In the genomic region with DNA sequence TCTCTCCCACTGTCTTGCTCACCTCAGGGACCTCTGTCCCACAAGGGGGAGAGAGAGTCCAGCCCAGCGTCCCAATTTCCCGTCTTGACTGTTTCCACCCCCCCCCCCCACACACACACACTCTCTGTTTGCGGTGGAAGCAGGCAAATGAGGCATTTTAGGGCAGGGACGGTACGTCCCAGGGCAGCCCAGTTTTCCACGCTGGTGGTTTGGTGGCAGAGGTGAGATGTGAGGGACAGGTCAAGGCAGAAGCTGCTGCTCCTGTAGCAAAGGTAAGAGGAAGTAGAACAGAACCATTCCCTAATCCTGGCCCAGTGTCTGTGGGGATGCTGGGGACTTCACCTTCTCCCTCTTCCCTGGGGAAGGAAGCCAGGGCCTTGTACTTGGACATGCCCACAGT, we compare ENCODE assay signal across 23 mouse cellular contexts. TPM values are rescaled to one million over a fixed set of nuclear protein-coding genes. Genes with fewer than 3 reads are reported as not detected.
DNase-seq lines count a peak whose midpoint lies in the region; ATAC-seq lines count a peak whose summit lies in the region.
"Had no signal": no experiment of that assay in that cellular context is flagged by ENCODE, and none has a peak within 500 bp of the region (broad histone marks: within the 10 kb centered on the region; RNA-seq: fewer than 3 reads in every experiment).

No protein-coding gene starts in this region.

- no peaks in the 10 kb centered on the region for H3K9me3 ChIP-seq in kidney, embryonic 16.5 days (ENCODE audit: low read length)
- H3K9me3 ChIP-seq: stomach, embryonic 15.5 days had no signal

- H3K36me3 ChIP-seq in kidney, embryonic 16.5 days (ENCODE audit: insufficient read depth, low read length): peaks cover 6% of the 10 kb centered on the region; the same call in 1 of the 2 replicates
- H3K36me3 ChIP-seq: forebrain, embryonic 10.5 days; stomach, embryonic 15.5 days had no signal

- no peaks in the 10 kb centered on the region for H3K27me3 ChIP-seq in kidney, embryonic 16.5 days (ENCODE audit: insufficient read depth, low read length)
- H3K27me3 ChIP-seq: stomach, embryonic 15.5 days had no signal

- H3K4me3 ChIP-seq in kidney, embryonic 16.5 days (ENCODE audit: low read length): peak overlapping the region; percentile 68
- H3K4me3 ChIP-seq: forebrain, embryonic 10.5 days; heart, adult 2 months; layer of hippocampus, adult 2 months; stomach, embryonic 15.5 days had no signal

- ATAC-seq in kidney, embryonic 16.5 days (ENCODE audit: low FRiP score, low TSS enrichment): no peak
- ATAC-seq: forebrain, embryonic 16.5 days; inflammation-experienced regulatory T-cells, adult 6 months had no signal

- peaks cover 37% of the 10 kb centered on the region for H3K4me1 ChIP-seq in kidney, embryonic 16.5 days (ENCODE audit: insufficient read depth, low read length)

- H3K4me2 ChIP-seq in kidney, embryonic 16.5 days (replicated peaks; ENCODE audit: low read depth, low read length): peak overlapping the region; percentile 98
- H3K4me2 ChIP-seq: hindbrain, embryonic 14.5 days; midbrain, embryonic 11.5 days; stomach, embryonic 15.5 days had no signal

- WGBS in kidney, embryonic 16.5 days: 55% methylated on average over 6 of the region's 6 CpGs

- H3K9ac ChIP-seq in kidney, embryonic 16.5 days (replicated peaks; ENCODE audit: low read length): peak overlapping the region; percentile 22; the same call in 1 of the 2 replicates
- H3K9ac ChIP-seq: hindbrain, embryonic 14.5 days; liver, embryonic 14.5 days; stomach, embryonic 15.5 days had no signal

- H3K27ac ChIP-seq in kidney, embryonic 16.5 days (ENCODE audit: low read length): peak overlapping the region; percentile 99; the same call in 1 of the 2 replicates
- H3K27ac ChIP-seq: forebrain, embryonic 10.5 days; heart, adult 2 months; hindbrain, embryonic 14.5 days; layer of hippocampus, adult 2 months; liver, embryonic 14.5 days; macrophage; stomach, embryonic 15.5 days had no signal

- DNase-seq in cerebellum, adult 9-10 months: peak; percentile 48
- DNase-seq in cerebellum, postnatal 36 days: no peak
- no peak for DNase-seq in kidney, adult 9 months
- peak; percentile 34 for DNase-seq in testis, postnatal 10 days (ENCODE audit: low spot score)
- DNase-seq in testis, postnatal 14 days (ENCODE audit: low spot score): no peak
- no peak for DNase-seq in thymus, postnatal 10 days (ENCODE audit: low spot score in 2 of 2)
- DNase-seq: adrenal gland, postnatal 25 days; gastrocnemius, postnatal 14 days; heart, adult 2 months had no signal

RNA-seq across cellular contexts. Expression of a gene that starts 3.6 kb away (rescaled TPM):
- 153 and 162 TPM in 2 replicates for polyA plus RNA-seq in kidney, embryonic 16.5 days (2015; fragmentation: Nextera tagmentation; extraction: Ambion mirVana)
- polyA plus RNA-seq: inflammation-experienced regulatory T-cells, adult 6 months had no signal

RNA-seq across cellular contexts. Expression of a gene that starts 35.3 kb away (rescaled TPM):
- polyA plus RNA-seq in kidney, embryonic 16.5 days (2015; fragmentation: Nextera tagmentation; extraction: Ambion mirVana): 1.8 and 2.2 TPM in 2 replicates

RNA-seq across cellular contexts. Expression of a gene that starts 55.9 kb away (rescaled TPM):
- polyA plus RNA-seq in kidney, embryonic 16.5 days (2015; fragmentation: Nextera tagmentation; extraction: Ambion mirVana): not detected in 2 replicates
- polyA plus RNA-seq: forebrain, embryonic 16.5 days; heart, adult 2 months; heart, embryonic 14.5 days; hindbrain, embryonic 14.5 days; inflammation-experienced regulatory T-cells, adult 6 months; liver, embryonic 14.5 days; lung, embryonic 16.5 days; macrophage; thymus, postnatal 0 days; urinary bladder, adult 2 months had no signal

RNA-seq across cellular contexts. Expression of a gene that starts 58.8 kb away (rescaled TPM):
- polyA plus RNA-seq in kidney, embryonic 16.5 days (2015; fragmentation: Nextera tagmentation; extraction: Ambion mirVana): 0.47 and 0.54 TPM in 2 replicates
- polyA plus RNA-seq: heart, embryonic 14.5 days; inflammation-experienced regulatory T-cells, adult 6 months; liver, embryonic 14.5 days; macrophage; thymus, postnatal 0 days had no signal

Comparison
In these comparisons a context has a peak if more than half of its experiments do, and no peak if none do; other contexts are left out.
1. DNase-seq: peak in cerebellum, adult 9-10 months (single experiment) and testis, postnatal 10 days (single experiment); none in cerebellum, postnatal 36 days (0 of 2), kidney, adult 9 months (single experiment), testis, postnatal 14 days (single experiment) and thymus, postnatal 10 days (0 of 2).